Mouse (Mus musculus) neural tube, embryonic 15.5 days (tissue): Measurements from ENCODE around the gene Slc5a1. TPM values are rescaled to one million over a fixed set of nuclear protein-coding genes. Genes with fewer than 3 reads are reported as not detected.

Experiments used
- ATAC-seq: fragments of 200-750 bp; cut with Nextera tagmentation; 2 replicates; pipeline ENCODE4 v1.8.0; 2017; ENCODE audit warnings: mild to moderate bottlenecking, moderate TSS enrichment, moderate library complexity; ENCODE audit not compliant: low FRiP score
- H3K27ac ChIP-seq: fragments of 300-500 bp; sonication (generic); replicated peaks from 2 replicates; pipeline ENCODE4 v1.5.1; 2015; ENCODE audit warnings: mild to moderate bottlenecking, inconsistent platforms
- H3K27me3 ChIP-seq: fragments of 300-500 bp; sonication (generic); replicated peaks from 2 replicates; pipeline ENCODE4 v1.6.1; 2015; ENCODE audit warnings: inconsistent platforms
- H3K36me3 ChIP-seq: fragments of 300-500 bp; sonication (generic); 2 replicates; pipeline ENCODE4 v1.6.1; 2015; ENCODE audit warnings: inconsistent platforms
- H3K4me1 ChIP-seq: fragments of 300-500 bp; sonication (generic); 2 replicates; pipeline ENCODE4 v1.6.1; 2015; ENCODE audit warnings: inconsistent platforms
- H3K4me2 ChIP-seq: fragments of 300-500 bp; sonication (generic); 2 replicates; pipeline ENCODE4 v1.6.1; 2015; ENCODE audit warnings: inconsistent platforms, mild to moderate bottlenecking, moderate library complexity
- H3K4me3 ChIP-seq: fragments of 300-500 bp; sonication (generic); replicated peaks from 2 replicates; pipeline ENCODE4 v1.5.1; 2015; ENCODE audit warnings: mild to moderate bottlenecking, inconsistent platforms
- H3K9ac ChIP-seq: fragments of 300-500 bp; sonication (generic); replicated peaks from 2 replicates; pipeline ENCODE4 v1.6.1; 2015; ENCODE audit warnings: mild to moderate bottlenecking, inconsistent platforms
- H3K9me3 ChIP-seq: fragments of 300-500 bp; sonication (generic); replicated peaks from 2 replicates; pipeline ENCODE4 v1.6.1; 2016; ENCODE audit warnings: inconsistent platforms
- WGBS: fragments of 180-500 bp; shearing (Covaris S2); methylation state at CpG from one replicate; pipeline ENCODE4 v1.1.7; 2015; ENCODE audit warnings: mixed read lengths; 5-methylcytosine and 5-hydroxymethylcytosine counted together
- polyA plus RNA-seq: library from polyadenylated mRNA; unstranded; fragments of >200 nt; fragmentation: Nextera tagmentation; extraction: Ambion mirVana; gene quantifications from 2 replicates; pipeline ENCODE4 v1.2.1, GENCODE M21; 2015

Slc5a1 gene
- polyA plus RNA-seq, 1 experiment from 2014 or later, result 0.05 TPM

DNA sequence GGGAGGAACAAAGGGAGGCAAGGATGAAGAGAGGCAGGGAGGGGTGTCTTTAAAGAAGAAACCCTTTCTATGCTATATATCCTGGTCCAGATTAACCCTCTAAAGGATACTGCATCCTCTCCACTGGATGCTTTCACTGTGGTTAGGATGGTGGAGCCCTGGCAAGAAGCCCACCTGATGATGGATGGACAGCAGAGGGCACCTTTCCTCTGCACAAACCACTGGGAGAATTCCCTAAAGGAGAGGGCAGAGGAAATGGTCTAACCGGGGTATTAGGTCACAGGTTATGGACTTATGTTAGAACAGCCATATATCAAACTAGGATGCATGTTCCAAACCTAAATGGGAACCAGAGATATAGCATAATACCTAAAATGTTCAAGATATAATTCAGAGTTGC lies 96.1 kb downstream of the Slc5a1 start:
- Histone ChIP-seq H3K4me3 (no peak overlapping the region), H3K9ac (no peak overlapping the region), H3K36me3 (no peaks in the 10 kb centered on the region), H3K9me3 (no peaks in the 10 kb centered on the region), H3K27ac (no peak overlapping the region), H3K4me1 (no peaks in the 10 kb centered on the region), H3K4me2 (no peak overlapping the region), H3K27me3 (peaks cover 7% of the 10 kb centered on the region; the same call in 1 of the 2 replicates)
- no peak for ATAC-seq
- WGBS, result 61% methylated on average over 1 of the region's 1 CpGs

DNA sequence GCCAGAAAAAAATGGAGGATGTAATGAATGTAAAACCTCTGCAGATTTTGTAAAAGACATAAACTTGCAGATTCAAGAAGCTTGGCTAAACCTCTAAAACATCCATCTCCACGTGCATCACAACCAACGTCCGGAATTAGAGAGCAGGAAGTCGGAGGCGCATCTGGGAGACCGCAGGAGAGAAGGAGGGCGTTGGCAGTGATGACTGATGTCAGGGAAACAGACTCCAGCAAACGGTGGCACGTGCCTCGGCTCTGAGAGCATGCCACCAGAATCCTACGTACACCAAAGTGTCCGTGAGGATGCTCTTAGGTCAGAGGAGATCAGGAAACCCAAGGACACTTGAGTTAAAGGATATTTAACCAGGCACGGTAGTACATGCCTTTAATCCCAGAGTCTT lies 97.7 kb downstream of the Slc5a1 start:
- Histone ChIP-seq H3K4me3 (no peak overlapping the region), H3K4me2 (no peak overlapping the region), H3K4me1 (no peaks in the 10 kb centered on the region), H3K27ac (no peak overlapping the region), H3K27me3 (peaks cover 7% of the 10 kb centered on the region; the same call in 1 of the 2 replicates), H3K9me3 (no peaks in the 10 kb centered on the region), H3K9ac (no peak overlapping the region), H3K36me3 (no peaks in the 10 kb centered on the region)
- ATAC-seq, result no peak
- 73% methylated on average over 13 of the region's 13 CpGs for WGBS

DNA sequence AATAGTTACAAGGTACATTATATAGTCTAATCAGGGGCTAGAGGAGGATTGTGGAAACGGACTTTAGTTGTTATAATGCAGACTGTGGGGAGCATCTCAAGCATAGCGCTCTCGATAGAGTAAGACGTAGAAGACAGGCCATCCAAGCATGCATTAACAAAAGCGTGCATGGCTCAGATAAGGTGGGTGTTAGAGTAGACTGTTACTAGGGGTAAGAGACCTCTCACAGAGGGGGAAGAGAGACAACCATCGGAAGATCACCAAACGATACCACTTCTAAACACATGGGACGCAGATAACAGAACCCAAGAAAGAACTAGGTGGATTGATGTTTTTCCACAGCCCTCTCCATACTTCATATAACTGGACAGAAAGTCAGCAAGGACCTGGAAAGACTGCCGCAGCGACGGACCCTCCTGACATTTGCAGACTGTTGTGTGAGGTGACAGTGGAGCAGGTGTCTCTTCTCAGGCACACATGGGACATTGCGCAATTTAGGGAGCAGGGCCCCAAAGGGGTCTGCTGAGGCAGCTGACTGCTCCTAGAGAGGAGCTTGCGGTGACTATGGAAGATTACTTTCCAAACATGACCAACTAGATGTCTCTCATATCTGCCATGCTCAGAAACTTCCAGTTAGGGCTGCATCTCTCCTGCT lies 98.6 kb downstream of the Slc5a1 start:
- no peak for ATAC-seq
- no peaks in the 10 kb centered on the region for H3K4me1 ChIP-seq
- no peak overlapping the region for H3K4me2 ChIP-seq
- no peak overlapping the region for H3K4me3 ChIP-seq
- H3K27me3 ChIP-seq, result peaks cover 7% of the 10 kb centered on the region; the same call in 1 of the 2 replicates
- WGBS, result 89% methylated on average over 13 of the region's 13 CpGs
- H3K27ac ChIP-seq, result no peak overlapping the region
- H3K9ac ChIP-seq, result no peak overlapping the region
- H3K36me3 ChIP-seq, result no peaks in the 10 kb centered on the region
- no peaks in the 10 kb centered on the region for H3K9me3 ChIP-seq

DNA sequence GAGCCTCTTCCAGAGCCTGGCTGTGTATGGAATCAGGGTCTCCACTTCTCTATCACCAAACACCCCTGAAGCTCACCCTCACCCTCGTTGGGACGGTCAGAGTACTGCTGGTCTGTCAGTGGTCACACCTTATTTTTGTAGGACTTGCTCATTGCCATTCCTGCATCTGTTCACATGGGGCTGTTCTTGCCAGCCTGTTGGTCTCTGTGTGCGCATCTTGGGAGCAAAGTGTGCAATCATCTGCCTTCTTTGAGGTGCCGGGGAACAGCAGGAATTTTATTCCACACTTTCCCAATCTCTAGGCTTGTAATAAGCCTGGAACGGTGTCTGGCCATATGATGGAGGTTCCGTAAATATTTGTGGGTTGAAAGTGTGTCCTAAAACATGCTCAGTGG lies 99.1 kb downstream of the Slc5a1 start:
- ATAC-seq, result no peak
- H3K27me3 ChIP-seq, result peaks cover 7% of the 10 kb centered on the region; the same call in 1 of the 2 replicates
- H3K4me3 ChIP-seq, result no peak overlapping the region
- no peaks in the 10 kb centered on the region for H3K9me3 ChIP-seq
- no peaks in the 10 kb centered on the region for H3K4me1 ChIP-seq
- no peak overlapping the region for H3K27ac ChIP-seq
- no peak overlapping the region for H3K9ac ChIP-seq
- H3K4me2 ChIP-seq, result no peak overlapping the region
- 87% methylated on average over 6 of the region's 6 CpGs for WGBS
- H3K36me3 ChIP-seq, result no peaks in the 10 kb centered on the region

DNA sequence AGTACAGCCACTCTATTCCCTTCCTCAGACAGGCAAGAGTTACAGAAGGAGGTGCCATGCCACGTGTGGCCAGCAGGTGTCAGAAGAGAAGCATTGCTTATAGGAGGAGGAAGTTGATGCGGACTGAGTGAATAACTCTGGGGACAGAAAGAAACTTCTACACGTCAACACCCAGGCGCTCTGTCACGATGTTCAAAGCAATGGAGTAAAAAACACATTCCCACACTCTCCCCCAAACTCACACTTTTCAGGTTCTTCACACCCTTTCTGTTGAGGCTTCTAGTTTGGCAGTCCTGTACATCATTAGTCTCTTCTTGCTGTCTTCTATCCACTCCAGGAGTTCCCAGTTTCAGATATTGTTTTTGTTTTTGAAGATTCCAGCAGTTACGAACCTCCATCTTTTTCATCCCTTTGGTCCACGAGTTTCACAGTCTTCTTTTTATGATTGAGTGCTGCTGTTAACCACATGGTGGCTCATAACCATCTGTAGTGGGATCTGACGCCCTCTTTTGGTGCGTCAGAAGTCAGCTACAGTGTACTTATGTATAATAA lies 99.7 kb downstream of the Slc5a1 start:
- no peak overlapping the region for H3K27ac ChIP-seq
- peak; percentile 85 for ATAC-seq
- H3K9ac ChIP-seq, result no peak overlapping the region
- H3K4me3 ChIP-seq, result no peak overlapping the region
- H3K36me3 ChIP-seq, result no peaks in the 10 kb centered on the region
- H3K9me3 ChIP-seq, result no peaks in the 10 kb centered on the region
- peak overlapping the region; percentile 29 for H3K4me2 ChIP-seq
- peaks cover 7% of the 10 kb centered on the region; the same call in 1 of the 2 replicates for H3K27me3 ChIP-seq
- no peaks in the 10 kb centered on the region for H3K4me1 ChIP-seq
- 21% methylated on average over 9 of the region's 9 CpGs for WGBS

DNA sequence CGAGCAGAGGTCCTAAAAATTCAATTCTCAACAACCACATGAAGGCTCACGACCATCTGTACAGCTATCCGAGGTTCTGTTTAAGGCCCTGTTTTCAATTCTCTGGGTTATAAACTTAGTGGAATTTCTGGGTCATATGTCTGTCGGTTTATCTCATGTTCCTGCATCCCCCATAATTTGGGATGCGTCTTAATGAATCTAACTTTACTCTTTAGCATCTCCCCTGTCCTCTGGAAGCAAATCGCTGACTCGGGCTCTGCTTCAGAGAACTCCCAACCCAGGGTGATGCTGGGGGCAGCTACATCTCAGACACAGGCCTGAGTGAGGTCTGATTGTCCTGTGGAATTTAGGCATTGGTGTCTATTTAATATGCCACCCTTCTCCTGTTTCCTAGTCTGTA lies 100.3 kb downstream of the Slc5a1 start:
- H3K36me3 ChIP-seq, result no peaks in the 10 kb centered on the region
- no peak for ATAC-seq
- H3K4me2 ChIP-seq, result no peak overlapping the region
- no peaks in the 10 kb centered on the region for H3K4me1 ChIP-seq
- H3K4me3 ChIP-seq, result no peak overlapping the region
- H3K9ac ChIP-seq, result no peak overlapping the region
- 77% methylated on average over 7 of the region's 7 CpGs for WGBS
- H3K27me3 ChIP-seq, result peaks cover 7% of the 10 kb centered on the region; the same call in 1 of the 2 replicates
- H3K9me3 ChIP-seq, result no peaks in the 10 kb centered on the region
- H3K27ac ChIP-seq, result no peak overlapping the region

DNA sequence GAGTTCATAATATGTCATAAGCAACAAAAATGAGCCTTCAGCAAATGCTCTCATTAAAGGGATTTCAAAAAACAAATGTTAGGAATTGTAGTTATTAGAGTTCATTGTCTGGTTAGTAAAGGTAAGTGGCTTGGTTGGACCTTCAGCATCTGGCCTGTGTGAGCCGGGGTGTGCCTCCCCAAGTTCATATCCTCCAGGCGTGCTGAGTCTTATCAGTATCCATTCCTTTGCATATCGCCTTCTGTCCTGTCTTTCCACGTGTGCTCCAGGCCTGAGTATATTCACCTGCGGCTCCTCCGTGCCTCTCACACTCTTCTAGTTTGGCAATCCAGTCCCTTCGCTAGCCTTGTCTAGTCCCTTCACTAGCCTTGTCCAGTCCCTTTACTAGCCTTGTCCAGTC lies 102.3 kb downstream of the Slc5a1 start:
- 89% methylated on average over 7 of the region's 7 CpGs for WGBS

DNA sequence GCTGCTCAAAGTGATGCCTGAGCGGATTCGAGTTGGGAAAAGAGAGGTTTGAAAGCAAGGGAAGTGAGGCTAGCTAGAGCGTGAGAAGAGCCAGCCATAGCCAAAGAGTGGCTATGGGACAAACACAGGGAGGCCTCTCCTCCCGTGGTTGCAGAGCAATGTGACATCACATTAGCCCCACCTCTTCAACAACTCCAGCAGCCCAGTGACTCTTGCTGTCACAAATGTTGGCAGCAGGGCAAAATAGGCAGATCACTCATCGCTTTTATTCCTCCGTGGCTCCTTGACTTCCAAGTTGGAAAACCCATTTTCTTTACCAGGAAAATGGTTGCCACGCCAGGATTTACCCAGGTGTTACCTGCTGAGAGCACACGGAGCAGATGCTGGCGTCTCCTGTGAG lies 103.1 kb downstream of the Slc5a1 start:
- Histone ChIP-seq H3K9me3 (no peaks in the 10 kb centered on the region), H3K27ac (no peak overlapping the region), H3K9ac (no peak overlapping the region), H3K4me1 (no peaks in the 10 kb centered on the region), H3K4me2 (no peak overlapping the region), H3K4me3 (no peak overlapping the region), H3K27me3 (peaks cover 7% of the 10 kb centered on the region; the same call in 1 of the 2 replicates), H3K36me3 (no peaks in the 10 kb centered on the region)
- ATAC-seq, result no peak
- 62% methylated on average over 9 of the region's 9 CpGs for WGBS

More for the DNA sequence above, 102.3 kb downstream of the Slc5a1 start:
- Histone ChIP-seq H3K4me1 (no peaks in the 10 kb centered on the region), H3K27ac (no peak overlapping the region), H3K36me3 (no peaks in the 10 kb centered on the region), H3K4me2 (no peak overlapping the region), H3K4me3 (no peak overlapping the region), H3K9me3 (no peaks in the 10 kb centered on the region), H3K27me3 (peaks cover 7% of the 10 kb centered on the region; the same call in 1 of the 2 replicates), H3K9ac (no peak overlapping the region)
- ATAC-seq, result no peak

DNA sequence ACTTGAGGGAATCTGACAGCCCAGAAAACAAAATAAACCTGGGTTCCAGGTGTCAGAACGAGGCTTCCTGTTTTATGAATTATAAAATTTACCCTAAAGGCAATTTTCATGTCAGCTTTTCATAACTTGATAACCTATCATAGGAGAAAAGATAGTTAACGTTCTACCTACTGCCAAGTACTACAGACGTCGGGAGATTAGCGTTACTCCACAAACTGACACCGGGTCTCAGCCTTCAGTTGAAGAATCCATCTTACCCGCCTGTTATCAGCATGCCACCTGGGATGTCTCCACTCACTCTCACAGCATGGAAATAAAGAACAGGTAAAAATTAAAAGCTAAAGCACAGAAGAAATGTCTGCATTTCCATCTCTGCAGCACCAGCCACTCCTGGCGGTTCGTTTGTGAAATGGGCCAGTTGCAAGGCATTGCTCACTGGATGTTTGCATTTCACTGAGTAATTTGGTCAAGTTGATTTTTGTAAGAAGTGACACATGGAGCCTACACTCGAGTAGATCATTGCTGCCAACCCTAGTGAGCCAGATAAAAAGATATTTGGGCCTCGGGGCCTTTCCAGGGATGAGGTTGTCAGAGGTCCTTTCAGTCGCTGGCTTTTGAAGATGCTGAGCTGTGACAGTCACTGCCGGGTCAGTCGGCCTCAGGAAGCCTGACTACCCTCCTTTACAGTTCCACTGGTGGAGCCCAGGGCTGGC lies 104.7 kb downstream of the Slc5a1 start:
- no peaks in the 10 kb centered on the region for H3K4me1 ChIP-seq
- no peaks in the 10 kb centered on the region for H3K9me3 ChIP-seq
- H3K27ac ChIP-seq, result no peak overlapping the region
- H3K27me3 ChIP-seq, result no peaks in the 10 kb centered on the region
- no peak for ATAC-seq
- 82% methylated on average over 14 of the region's 14 CpGs for WGBS
- H3K36me3 ChIP-seq, result no peaks in the 10 kb centered on the region
- H3K4me3 ChIP-seq, result no peak overlapping the region
- H3K4me2 ChIP-seq, result no peak overlapping the region
- H3K9ac ChIP-seq, result no peak overlapping the region

DNA sequence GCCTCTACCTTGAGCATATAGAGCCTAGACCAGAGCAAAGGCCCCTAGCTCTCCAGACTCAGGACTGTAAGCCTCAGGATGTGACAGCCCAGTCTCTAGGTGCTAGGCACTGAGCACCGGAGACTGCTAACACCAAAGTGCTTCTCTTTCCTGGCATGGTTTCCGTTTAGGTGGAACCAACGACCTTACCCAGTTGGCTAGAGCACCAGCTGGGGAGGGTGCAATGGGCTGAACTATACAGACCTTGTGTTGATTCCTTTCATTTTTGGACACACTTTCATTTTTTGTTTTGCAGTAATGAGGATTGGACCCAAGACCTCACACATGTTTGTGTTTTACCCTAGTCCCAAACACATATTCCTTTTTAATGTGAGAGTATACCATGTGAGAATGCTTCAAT lies 106.5 kb downstream of the Slc5a1 start:
- Histone ChIP-seq H3K9me3 (no peaks in the 10 kb centered on the region), H3K36me3 (no peaks in the 10 kb centered on the region), H3K27me3 (no peaks in the 10 kb centered on the region), H3K27ac (no peak overlapping the region), H3K4me1 (no peaks in the 10 kb centered on the region), H3K4me3 (no peak overlapping the region), H3K9ac (no peak overlapping the region), H3K4me2 (no peak overlapping the region)
- 91% methylated on average over 3 of the region's 3 CpGs for WGBS
- no peak for ATAC-seq

DNA sequence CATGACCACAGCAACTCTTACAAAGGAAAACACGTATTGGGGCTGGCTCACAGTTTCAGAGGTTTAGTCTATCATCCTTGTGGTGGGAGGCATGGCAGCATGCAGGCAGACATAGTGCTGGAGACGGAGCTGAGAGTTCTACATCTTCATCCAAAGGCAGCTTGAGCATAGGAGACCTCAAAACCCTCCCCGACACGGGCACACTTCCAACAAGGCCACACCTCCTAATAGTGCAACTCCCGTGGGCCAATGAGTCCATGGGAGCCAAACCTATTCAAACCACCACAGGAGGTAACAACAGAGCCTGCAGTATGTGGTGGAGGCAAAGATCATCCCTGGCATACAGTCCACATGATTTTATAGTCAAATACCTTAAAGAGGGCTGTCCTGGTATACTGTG lies 107.2 kb downstream of the Slc5a1 start:
- no peak overlapping the region for H3K9ac ChIP-seq
- no peak overlapping the region for H3K27ac ChIP-seq
- no peak overlapping the region for H3K4me3 ChIP-seq
- no peaks in the 10 kb centered on the region for H3K36me3 ChIP-seq
- WGBS, result 82% methylated on average over 5 of the region's 5 CpGs
- no peaks in the 10 kb centered on the region for H3K4me1 ChIP-seq
- no peak overlapping the region for H3K4me2 ChIP-seq
- no peaks in the 10 kb centered on the region for H3K27me3 ChIP-seq
- H3K9me3 ChIP-seq, result no peaks in the 10 kb centered on the region
- no peak for ATAC-seq
